In the genomic region with DNA sequence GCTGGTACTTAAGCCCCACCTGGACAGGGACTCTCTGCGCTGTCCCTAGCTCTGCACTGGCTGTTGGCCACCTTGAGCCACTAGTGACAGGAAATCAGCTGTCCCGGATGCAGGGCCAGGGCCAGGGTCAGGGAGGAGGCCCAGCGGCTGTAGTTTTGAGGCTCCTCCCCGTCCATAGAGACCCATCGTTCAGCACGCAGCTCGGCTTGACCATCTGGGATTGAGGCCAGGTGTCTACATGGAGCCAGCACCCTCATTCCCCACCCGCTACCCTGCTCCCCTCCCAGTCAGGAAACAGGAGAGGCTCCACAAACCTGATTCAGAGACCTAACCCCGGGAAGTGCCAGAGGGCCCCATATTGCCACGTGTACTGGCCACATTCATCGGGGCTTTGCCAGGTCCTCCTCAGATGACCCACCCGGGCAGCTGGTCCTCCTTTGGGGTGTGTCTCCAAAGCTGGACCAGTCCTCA, we compare ENCODE assay signal across 10 mouse cellular contexts. TPM values are rescaled to one million over a fixed set of nuclear protein-coding genes. Genes with fewer than 3 reads are reported as not detected.
A peak's percentile ranks its signal among the peaks of the same experiment; 100 is the strongest.
DNase-seq lines count a peak whose midpoint lies in the region; ATAC-seq and TF ChIP-seq lines count a peak whose summit lies in the region.
"Had no signal": no experiment of that assay in that cellular context is flagged by ENCODE, and none has a peak within 500 bp of the region (broad histone marks: within the 10 kb centered on the region; RNA-seq: fewer than 3 reads in every experiment).

No protein-coding gene starts in this region.

- ATAC-seq in lung, embryonic 14.5 days (ENCODE audit: insufficient read depth): no peak
- ATAC-seq in hindbrain, embryonic 12.5 days (ENCODE audit: low FRiP score): no peak
- ATAC-seq in midbrain, embryonic 15.5 days (replicated peaks): no peak

- TF ChIP-seq CTCF in lung, embryonic 14.5 days (IDR thresholded peaks at IDR 0.05; ENCODE audit: low read depth): no peak

- H3K9ac ChIP-seq in lung, embryonic 14.5 days: no peak overlapping the region
- no peak overlapping the region for H3K9ac ChIP-seq in hindbrain, embryonic 12.5 days
- H3K9ac ChIP-seq in midbrain, embryonic 15.5 days: no peak overlapping the region
- H3K9ac ChIP-seq: hindbrain, embryonic 15.5 days had no signal

- no peaks in the 10 kb centered on the region for H3K36me3 ChIP-seq in embryonic facial prominence, embryonic 10.5 days (replicated peaks)
- H3K36me3 ChIP-seq in lung, embryonic 14.5 days (ENCODE audit: insufficient read depth): no peaks in the 10 kb centered on the region
- H3K36me3 ChIP-seq in hindbrain, embryonic 12.5 days: no peaks in the 10 kb centered on the region
- H3K36me3 ChIP-seq in midbrain, embryonic 15.5 days (replicated peaks): no peaks in the 10 kb centered on the region
- H3K36me3 ChIP-seq: hindbrain, embryonic 15.5 days had no signal

- H3K4me1 ChIP-seq in embryonic facial prominence, embryonic 10.5 days: peaks cover 76% of the 10 kb centered on the region
- H3K4me1 ChIP-seq in lung, embryonic 14.5 days (ENCODE audit: insufficient read depth): peaks cover 39% of the 10 kb centered on the region
- H3K4me1 ChIP-seq in hindbrain, embryonic 12.5 days: peaks cover 46% of the 10 kb centered on the region
- peaks cover 22% of the 10 kb centered on the region for H3K4me1 ChIP-seq in midbrain, embryonic 15.5 days

- H3K27ac ChIP-seq in embryonic facial prominence, embryonic 10.5 days (replicated peaks): peak overlapping the region; percentile 54
- H3K27ac ChIP-seq in lung, embryonic 14.5 days (ENCODE audit: low read depth): no peak overlapping the region
- H3K27ac ChIP-seq in hindbrain, embryonic 12.5 days: no peak overlapping the region
- H3K27ac ChIP-seq in midbrain, embryonic 15.5 days: no peak overlapping the region
- H3K27ac ChIP-seq: hindbrain, embryonic 15.5 days had no signal

- no peaks in the 10 kb centered on the region for H3K9me3 ChIP-seq in embryonic facial prominence, embryonic 10.5 days
- H3K9me3 ChIP-seq in lung, embryonic 14.5 days (ENCODE audit: low read depth, low read length): no peaks in the 10 kb centered on the region
- H3K9me3 ChIP-seq in hindbrain, embryonic 12.5 days (replicated peaks): no peaks in the 10 kb centered on the region
- H3K9me3 ChIP-seq in midbrain, embryonic 15.5 days: no peaks in the 10 kb centered on the region
- H3K9me3 ChIP-seq: hindbrain, embryonic 15.5 days had no signal

- H3K4me3 ChIP-seq in embryonic facial prominence, embryonic 10.5 days: no peak overlapping the region
- no peak overlapping the region for H3K4me3 ChIP-seq in lung, embryonic 14.5 days (ENCODE audit: low read depth, low read length)
- no peak overlapping the region for H3K4me3 ChIP-seq in hindbrain, embryonic 12.5 days
- H3K4me3 ChIP-seq in midbrain, embryonic 15.5 days: no peak overlapping the region
- H3K4me3 ChIP-seq: hindbrain, embryonic 15.5 days had no signal

- no peaks in the 10 kb centered on the region for H3K27me3 ChIP-seq in embryonic facial prominence, embryonic 10.5 days (replicated peaks; ENCODE audit: low read depth, poor library complexity, severe bottlenecking)
- no peaks in the 10 kb centered on the region for H3K27me3 ChIP-seq in lung, embryonic 14.5 days (ENCODE audit: insufficient read depth, low read length)
- H3K27me3 ChIP-seq in hindbrain, embryonic 12.5 days: no peaks in the 10 kb centered on the region; the same call in 1 of the 2 replicates
- H3K27me3 ChIP-seq in midbrain, embryonic 15.5 days (replicated peaks): no peaks in the 10 kb centered on the region
- H3K27me3 ChIP-seq: hindbrain, embryonic 15.5 days had no signal

- 52% methylated on average over 12 of the region's 12 CpGs for WGBS in embryonic facial prominence, embryonic 10.5 days
- WGBS in lung, embryonic 14.5 days: 30% methylated on average over 12 of the region's 12 CpGs
- 72% methylated on average over 12 of the region's 12 CpGs for WGBS in hindbrain, embryonic 12.5 days
- 74% methylated on average over 12 of the region's 12 CpGs for WGBS in midbrain, embryonic 15.5 days

- no peak overlapping the region for H3K4me2 ChIP-seq in lung, embryonic 14.5 days
- H3K4me2 ChIP-seq in hindbrain, embryonic 12.5 days (replicated peaks): no peak overlapping the region
- no peak overlapping the region for H3K4me2 ChIP-seq in midbrain, embryonic 15.5 days
- H3K4me2 ChIP-seq: hindbrain, embryonic 15.5 days had no signal

- peak; percentile 78 for DNase-seq in adrenal gland, adult 2 months
- no peak for DNase-seq in adrenal gland, postnatal 4 days (ENCODE audit: low spot score in 2 of 2)
- no peak for DNase-seq in embryonic facial prominence, embryonic 10.5 days (ENCODE audit: low spot score)
- peak; percentile 78 for DNase-seq in heart, postnatal 4 days
- DNase-seq in lung, embryonic 14.5 days: peak; percentile 58
- no peak for DNase-seq in left cerebral cortex, adult 11 months (ENCODE audit: low spot score)
- DNase-seq: right cerebral cortex, postnatal 25 days had no signal

RNA-seq across cellular contexts. Expression of gene Morn1, which starts 54.5 kb away (rescaled TPM):
- total RNA-seq in adrenal gland, adult 2 months (2021): 1 to 10 TPM; 5.5 to 5.9 TPM
- 14.2 and 18.8 TPM in 2 replicates for polyA plus RNA-seq in adrenal gland, adult 2 months (2012; rRNA removed)
- 10 to 100 TPM; 12.1 to 14.9 TPM for total RNA-seq in adrenal gland, postnatal 4 days (2021)
- 4.3 and 5.4 TPM in 2 replicates for polyA plus RNA-seq in embryonic facial prominence, embryonic 10.5 days (2016; fragmentation: Nextera tagmentation; extraction: Ambion mirVana)
- total RNA-seq in heart, postnatal 4 days (2021): 1 to 10 TPM; 2.8 to 3.0 TPM
- 5.2 TPM in 2 replicates for polyA plus RNA-seq in lung, embryonic 14.5 days (2014; fragmentation: Nextera tagmentation; extraction: Ambion mirVana)
- polyA plus RNA-seq in hindbrain, embryonic 12.5 days (2016; fragmentation: Nextera tagmentation; extraction: Ambion mirVana): 7.7 and 8.0 TPM in 2 replicates
- 8.2 and 8.9 TPM in 2 replicates for polyA plus RNA-seq in midbrain, embryonic 15.5 days (2015; fragmentation: Nextera tagmentation; extraction: Ambion mirVana)

RNA-seq across cellular contexts. Expression of gene Rer1, which starts 54.6 kb away (rescaled TPM):
- 100 to 1,000 TPM; 114 to 115 TPM for total RNA-seq in adrenal gland, adult 2 months (2021)
- polyA plus RNA-seq in adrenal gland, adult 2 months (2012; rRNA removed): 49.1 and 58.4 TPM in 2 replicates
- total RNA-seq in adrenal gland, postnatal 4 days (2021): 10 to 100 TPM; 90.8 to 96.1 TPM
- 128 and 134 TPM in 2 replicates for polyA plus RNA-seq in embryonic facial prominence, embryonic 10.5 days (2016; fragmentation: Nextera tagmentation; extraction: Ambion mirVana)
- 10 to 100 TPM; 76.1 to 78.4 TPM for total RNA-seq in heart, postnatal 4 days (2021)
- polyA plus RNA-seq in lung, embryonic 14.5 days (2014; fragmentation: Nextera tagmentation; extraction: Ambion mirVana): 160 and 177 TPM in 2 replicates
- polyA plus RNA-seq in hindbrain, embryonic 12.5 days (2016; fragmentation: Nextera tagmentation; extraction: Ambion mirVana): 130 and 137 TPM in 2 replicates
- polyA plus RNA-seq in midbrain, embryonic 15.5 days (2015; fragmentation: Nextera tagmentation; extraction: Ambion mirVana): 111 and 115 TPM in 2 replicates

Comparison
In these comparisons a context has a peak if more than half of its experiments do, and no peak if none do; other contexts are left out.
1. DNase-seq: peak in adrenal gland, adult 2 months (single experiment), heart, postnatal 4 days (single experiment) and lung, embryonic 14.5 days (single experiment); none in adrenal gland, postnatal 4 days (0 of 2), embryonic facial prominence, embryonic 10.5 days (single experiment) and left cerebral cortex, adult 11 months (single experiment).